Mouse (Mus musculus) stomach, postnatal 0 days (tissue): ENCODE measurements around the gene Adcyap1r1.

Experiments
- CTCF ChIP-seq: IDR thresholded peaks from 2 replicates; pipeline ENCODE4 v1.5.1; 2016; ENCODE audit warnings: antibody characterized with exemption, low read depth, mild to moderate bottlenecking, moderate library complexity
- EP300 ChIP-seq: optimal IDR thresholded peaks from 2 replicates; pipeline ENCODE3; 2016; ENCODE audit warnings: antibody characterized with exemption

DNA sequence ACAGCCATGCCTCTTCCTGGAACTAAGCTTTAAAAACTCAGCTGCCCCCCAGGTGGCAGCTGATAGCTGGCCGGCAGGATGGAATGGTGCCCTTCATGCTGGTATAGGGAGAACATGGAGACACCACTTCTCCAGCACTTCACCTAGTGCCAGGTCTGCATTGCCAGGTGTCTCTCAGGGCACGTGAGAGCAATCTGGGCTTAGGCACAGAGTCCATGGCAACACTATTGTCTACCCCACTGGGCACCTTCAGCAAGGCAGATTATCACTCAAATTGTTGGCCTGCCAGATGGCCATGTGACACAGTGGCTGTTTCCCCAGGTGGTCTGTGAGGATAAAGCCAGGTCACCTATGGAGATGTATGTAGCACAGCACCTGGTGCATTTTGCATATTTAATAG is 20.6 kb downstream of the Adcyap1r1 start:
- TF ChIP-seq CTCF (no peak), EP300 (no peak)
